Mouse (Mus musculus) stomach, embryonic 14.5 days (tissue): ENCODE measurements around the gene Rcor3. TPM values are rescaled to one million over a fixed set of nuclear protein-coding genes. Genes with fewer than 3 reads are reported as not detected.

Experiments used
- ATAC-seq: fragments of 200-750 bp; cut with Nextera tagmentation; 2 replicates; pipeline ENCODE4 v1.8.0; 2017; ENCODE audit warnings: low read depth, moderate TSS enrichment; ENCODE audit not compliant: insufficient number of reproducible peaks, insufficient read depth, low FRiP score
- H3K27ac ChIP-seq: fragments of 300-500 bp; sonication (generic); 2 replicates; pipeline ENCODE4 v1.5.1; 2014; ENCODE audit warnings: mild to moderate bottlenecking, low read length, moderate library complexity, mixed read lengths
- H3K27me3 ChIP-seq: fragments of 300-500 bp; sonication (generic); 2 replicates; pipeline ENCODE4 v1.6.1; 2014; ENCODE audit warnings: low read length, control low read depth, mixed read lengths; ENCODE audit not compliant: control insufficient read depth, insufficient read depth
- H3K36me3 ChIP-seq: fragments of 300-500 bp; sonication (generic); 2 replicates; pipeline ENCODE4 v1.6.1; 2014; ENCODE audit warnings: mild to moderate bottlenecking, control low read depth, low read length, moderate library complexity, mixed read lengths; ENCODE audit not compliant: control insufficient read depth, insufficient read depth
- H3K4me1 ChIP-seq: fragments of 300-500 bp; sonication (generic); 2 replicates; pipeline ENCODE4 v1.6.1; 2014; ENCODE audit warnings: low read length, control low read depth, mixed read lengths; ENCODE audit not compliant: control insufficient read depth, insufficient read depth
- H3K4me2 ChIP-seq: fragments of 300-500 bp; sonication (generic); replicated peaks from 2 replicates; pipeline ENCODE4 v1.6.1; 2014; ENCODE audit warnings: low read depth, low read length, control low read depth
- H3K4me3 ChIP-seq: fragments of 300-500 bp; sonication (generic); 2 replicates; pipeline ENCODE4 v1.5.1; 2014; ENCODE audit warnings: low read depth, low read length, control low read depth
- H3K9ac ChIP-seq: fragments of 300-500 bp; sonication (generic); replicated peaks from 2 replicates; pipeline ENCODE4 v1.6.1; 2014; ENCODE audit warnings: low read depth, mild to moderate bottlenecking, control low read depth, low read length, moderate library complexity, mixed read lengths
- H3K9me3 ChIP-seq: fragments of 300-500 bp; sonication (generic); 2 replicates; pipeline ENCODE4 v1.6.1; 2016; ENCODE audit warnings: low read depth, low read length, control low read depth; ENCODE audit not compliant: control insufficient read depth
- WGBS: fragments of 180-500 bp; shearing (Covaris S2); extraction: QIAGEN DNeasy Blood & Tissue Kit; methylation state at CpG from one replicate; pipeline ENCODE4 v1.1.7; 2014; 5-methylcytosine and 5-hydroxymethylcytosine counted together
- polyA plus RNA-seq: library from polyadenylated mRNA; unstranded; fragments of >200 nt; fragmentation: Nextera tagmentation; extraction: Ambion mirVana; gene quantifications from 2 replicates; pipeline ENCODE4 v1.2.1, GENCODE M21; 2014

Gene Rcor3
- polyA plus RNA-seq, 1 experiment from 2014 or later, result 36.8 TPM

DNA sequence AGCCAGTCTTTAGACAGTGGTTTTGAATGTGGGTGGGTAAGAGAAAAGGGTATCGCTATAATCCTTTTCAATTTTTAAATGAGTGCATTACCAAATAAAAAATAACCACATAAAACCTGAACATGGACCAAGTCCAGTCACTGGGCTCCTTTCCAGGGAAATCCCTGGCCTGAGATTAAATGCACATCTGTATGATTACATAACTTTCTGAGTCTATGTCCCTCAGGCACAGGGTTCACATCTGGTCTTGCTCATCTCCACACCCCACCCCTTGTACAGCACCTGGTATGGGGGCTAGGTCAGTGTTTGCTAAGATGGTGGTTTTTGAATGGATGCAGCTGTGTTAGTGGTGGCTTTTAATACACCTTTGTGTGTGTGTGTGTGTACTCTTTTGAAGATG, 65.4 kb downstream of the Rcor3 start:
- H3K27me3 ChIP-seq, result no peaks in the 10 kb centered on the region
- peaks cover 18% of the 10 kb centered on the region for H3K4me1 ChIP-seq
- no peak overlapping the region for H3K4me2 ChIP-seq
- H3K27ac ChIP-seq, result no peak overlapping the region
- H3K9me3 ChIP-seq, result no peaks in the 10 kb centered on the region
- H3K9ac ChIP-seq, result no peak overlapping the region
- WGBS, result 77% methylated on average over 1 of the region's 1 CpGs
- no peak for ATAC-seq
- H3K4me3 ChIP-seq, result no peak overlapping the region
- H3K36me3 ChIP-seq, result no peaks in the 10 kb centered on the region; the same call in 1 of the 2 replicates

DNA sequence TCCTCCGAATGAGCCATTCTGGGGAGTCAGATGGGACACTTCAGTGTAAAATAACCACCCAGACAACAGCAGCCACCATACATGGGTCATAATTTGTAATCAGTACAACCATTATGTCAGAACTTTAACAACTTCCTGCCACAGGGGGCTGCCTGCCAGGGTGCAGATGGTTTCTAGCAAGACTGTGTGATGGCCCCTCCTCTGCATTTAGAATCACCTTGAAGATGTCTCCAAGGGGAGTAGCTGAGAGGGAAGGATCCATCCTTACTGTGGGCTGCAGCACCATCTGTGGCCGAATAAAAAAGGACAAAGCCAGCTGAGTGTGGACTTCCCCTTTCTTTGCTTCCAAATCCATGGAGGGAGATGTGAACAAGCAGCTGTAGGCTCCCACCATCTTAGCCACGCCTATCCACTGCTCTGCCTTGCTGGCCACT, 67.2 kb downstream of the Rcor3 start:
- H3K36me3 ChIP-seq, result peaks cover 7% of the 10 kb centered on the region
- no peak overlapping the region for H3K4me3 ChIP-seq
- H3K4me2 ChIP-seq, result peak overlapping the region; percentile 26; the same call in 1 of the 2 replicates
- ATAC-seq, result peak; percentile 11; the same call in 1 of the 2 replicates
- WGBS, result 42% methylated on average over 3 of the region's 3 CpGs
- H3K27ac ChIP-seq, result peak overlapping the region; percentile 52; the same call in 1 of the 2 replicates
- no peaks in the 10 kb centered on the region for H3K9me3 ChIP-seq
- H3K4me1 ChIP-seq, result peaks cover 15% of the 10 kb centered on the region
- H3K9ac ChIP-seq, result no peak overlapping the region
- H3K27me3 ChIP-seq, result no peaks in the 10 kb centered on the region

DNA sequence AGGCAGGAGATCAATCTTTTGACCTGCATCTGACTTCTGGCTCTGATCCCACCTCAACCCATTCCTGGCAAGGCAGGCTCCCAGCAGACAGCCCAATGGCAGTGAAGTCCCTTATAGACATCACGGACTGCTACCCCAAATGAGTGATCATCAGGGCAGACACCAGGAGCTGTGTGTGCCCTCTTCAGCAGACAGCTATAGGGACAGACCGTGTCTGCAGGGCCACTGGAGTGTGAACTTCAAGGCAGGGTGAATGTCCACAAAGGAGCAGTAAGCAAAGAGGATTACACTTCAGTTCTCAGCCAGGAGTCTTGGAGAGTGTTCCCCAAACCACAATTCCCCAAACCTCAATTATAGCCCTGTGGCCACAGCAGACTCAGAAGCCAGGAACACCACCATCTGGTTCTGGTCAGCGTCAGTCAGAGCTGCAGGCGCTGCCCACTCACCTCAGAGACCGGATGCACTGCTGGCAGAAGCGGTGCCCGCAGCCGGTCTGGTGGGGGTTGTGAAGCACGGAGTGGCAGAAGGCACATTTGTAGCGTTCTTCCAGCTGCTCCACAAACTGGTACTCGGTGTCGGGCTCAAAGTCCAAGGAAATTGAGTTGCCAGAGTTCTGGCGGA, 67.8 kb downstream of the Rcor3 start:
- Histone ChIP-seq H3K9me3 (no peaks in the 10 kb centered on the region), H3K27me3 (no peaks in the 10 kb centered on the region), H3K27ac (peak overlapping the region; percentile 52; the same call in 1 of the 2 replicates), H3K4me2 (peak overlapping the region; percentile 26; the same call in 1 of the 2 replicates), H3K4me1 (peaks cover 15% of the 10 kb centered on the region), H3K36me3 (peaks cover 11% of the 10 kb centered on the region), H3K9ac (no peak overlapping the region), H3K4me3 (no peak overlapping the region)
- WGBS, result 40% methylated on average over 13 of the region's 13 CpGs
- ATAC-seq, result 0 out of 2 replicates have a peak, but pooled peaks have one; percentile 8

DNA sequence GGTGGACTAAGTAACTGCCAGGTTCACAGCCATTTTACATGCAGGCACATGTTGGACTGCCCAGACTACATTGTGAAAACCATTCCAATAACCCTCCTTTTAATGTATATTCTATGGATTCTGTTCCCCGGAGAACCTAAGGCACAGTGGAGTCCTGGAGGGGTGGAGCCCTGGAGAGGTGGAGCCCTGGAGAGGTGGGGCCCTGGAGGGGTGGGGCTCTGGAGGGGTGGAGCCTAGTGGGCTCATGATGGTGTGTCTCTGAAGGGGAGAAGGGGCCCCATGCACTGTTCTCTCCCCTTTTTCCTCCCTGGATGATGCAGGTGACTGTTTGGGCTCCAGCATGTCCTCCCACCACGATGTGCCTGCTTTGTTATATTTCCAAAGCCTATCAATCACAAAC, 69.7 kb downstream of the Rcor3 start:
- H3K27me3 ChIP-seq, result no peaks in the 10 kb centered on the region
- H3K4me1 ChIP-seq, result peaks cover 15% of the 10 kb centered on the region
- no peak overlapping the region for H3K4me2 ChIP-seq
- peaks cover 20% of the 10 kb centered on the region for H3K36me3 ChIP-seq
- 38% methylated on average over 2 of the region's 2 CpGs for WGBS
- H3K9me3 ChIP-seq, result peaks cover 5% of the 10 kb centered on the region; the same call in 1 of the 2 replicates
- no peak overlapping the region for H3K27ac ChIP-seq
- H3K9ac ChIP-seq, result no peak overlapping the region
- ATAC-seq, result 0 out of 2 replicates have a peak, but pooled peaks have one; percentile 38
- no peak overlapping the region for H3K4me3 ChIP-seq

DNA sequence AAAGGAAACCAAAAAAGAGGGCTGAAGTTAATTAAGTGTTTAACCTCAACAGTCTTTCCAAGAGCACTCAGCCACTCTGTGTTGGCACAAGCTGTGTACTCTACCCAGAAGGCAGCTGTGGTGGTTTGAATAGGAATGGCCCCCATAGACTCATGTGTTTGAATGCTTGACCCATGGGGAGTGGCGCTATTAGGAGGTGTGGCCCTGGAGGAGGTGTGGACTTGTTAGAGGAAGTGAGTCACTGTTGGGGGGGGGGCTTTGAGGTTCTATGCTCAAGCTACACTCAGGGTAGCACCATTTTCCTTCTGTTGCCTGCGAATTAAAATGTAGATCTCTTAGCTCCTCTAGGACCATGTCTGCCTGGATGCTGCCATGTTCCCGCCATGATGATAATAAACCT, 70.9 kb downstream of the Rcor3 start:
- H3K27ac ChIP-seq, result no peak overlapping the region
- H3K36me3 ChIP-seq, result peaks cover 24% of the 10 kb centered on the region
- no peak overlapping the region for H3K4me3 ChIP-seq
- H3K4me1 ChIP-seq, result peaks cover 15% of the 10 kb centered on the region
- no peak for ATAC-seq
- no peaks in the 10 kb centered on the region for H3K27me3 ChIP-seq
- H3K4me2 ChIP-seq, result no peak overlapping the region
- H3K9me3 ChIP-seq, result peaks cover 5% of the 10 kb centered on the region; the same call in 1 of the 2 replicates
- WGBS, result 94% methylated on average over 3 of the region's 3 CpGs
- no peak overlapping the region for H3K9ac ChIP-seq

DNA sequence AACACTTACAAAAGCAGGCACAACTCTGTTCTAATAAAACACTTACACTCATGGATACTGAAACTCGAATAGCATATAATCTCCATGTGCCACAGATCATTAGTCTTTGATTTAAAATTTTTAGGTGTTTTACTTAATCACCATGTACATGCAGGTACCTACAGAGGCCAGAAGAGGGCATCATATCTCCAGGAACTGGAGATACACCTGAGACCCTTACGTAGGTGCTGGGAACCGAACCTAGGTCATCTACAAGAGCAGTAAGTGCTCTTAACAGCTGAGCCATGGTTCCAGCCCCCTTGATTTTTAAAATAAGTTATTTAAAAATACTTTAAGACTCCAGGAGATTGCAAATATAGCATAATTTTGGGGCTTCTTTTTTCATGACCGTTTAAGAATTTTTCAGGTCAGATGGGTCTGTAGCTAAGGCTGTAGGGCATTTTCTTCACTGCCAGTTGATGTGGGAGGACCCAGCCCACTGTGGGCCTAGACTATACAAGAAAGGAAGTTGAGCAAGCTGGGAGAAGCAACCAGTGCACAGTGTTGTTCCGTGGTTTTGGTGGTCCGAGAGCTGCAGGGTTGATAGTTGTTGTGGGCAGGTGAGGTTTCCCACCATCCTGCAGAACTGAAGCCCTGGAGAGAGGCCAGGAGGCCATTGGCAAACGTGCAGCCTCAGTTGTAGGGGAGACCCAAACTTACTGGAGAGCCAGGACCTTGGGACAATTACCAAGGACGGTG, 74.5 kb downstream of the Rcor3 start:
- no peak overlapping the region for H3K27ac ChIP-seq
- ATAC-seq, result no peak

DNA sequence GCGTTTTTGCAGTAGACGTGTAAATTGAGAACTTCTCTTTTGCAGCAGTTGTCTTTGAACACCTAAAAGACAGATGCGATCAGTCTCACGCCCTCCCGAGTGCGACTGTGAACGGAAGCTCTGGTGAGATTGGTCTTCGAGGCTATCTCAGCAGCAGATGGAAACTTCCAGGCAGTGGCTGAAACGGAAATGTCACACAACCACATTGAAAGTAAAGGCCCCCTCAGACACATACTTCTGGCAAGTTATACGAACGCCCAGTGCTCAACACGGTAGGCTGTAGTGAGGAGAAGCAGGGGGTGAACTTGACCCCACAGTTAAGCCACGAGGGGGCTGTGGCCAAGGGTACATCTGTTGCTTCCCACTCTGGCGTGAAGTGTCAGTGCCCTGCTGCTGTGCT, 75.2 kb downstream of the Rcor3 start:
- ATAC-seq, result no peak
- peaks cover 37% of the 10 kb centered on the region for H3K36me3 ChIP-seq
- H3K9ac ChIP-seq, result no peak overlapping the region
- H3K4me1 ChIP-seq, result no peaks in the 10 kb centered on the region
- H3K4me3 ChIP-seq, result no peak overlapping the region
- no peak overlapping the region for H3K4me2 ChIP-seq
- H3K27ac ChIP-seq, result no peak overlapping the region
- WGBS, result 86% methylated on average over 14 of the region's 14 CpGs
- peaks cover 5% of the 10 kb centered on the region; the same call in 1 of the 2 replicates for H3K9me3 ChIP-seq
- H3K27me3 ChIP-seq, result no peaks in the 10 kb centered on the region

More for the DNA sequence above, 74.5 kb downstream of the Rcor3 start:
- H3K27me3 ChIP-seq, result no peaks in the 10 kb centered on the region
- peaks cover 35% of the 10 kb centered on the region for H3K36me3 ChIP-seq
- H3K9ac ChIP-seq, result no peak overlapping the region
- 94% methylated on average over 8 of the region's 8 CpGs for WGBS
- no peak overlapping the region for H3K4me2 ChIP-seq
- no peaks in the 10 kb centered on the region for H3K4me1 ChIP-seq
- H3K4me3 ChIP-seq, result no peak overlapping the region
- H3K9me3 ChIP-seq, result peaks cover 5% of the 10 kb centered on the region; the same call in 1 of the 2 replicates

DNA sequence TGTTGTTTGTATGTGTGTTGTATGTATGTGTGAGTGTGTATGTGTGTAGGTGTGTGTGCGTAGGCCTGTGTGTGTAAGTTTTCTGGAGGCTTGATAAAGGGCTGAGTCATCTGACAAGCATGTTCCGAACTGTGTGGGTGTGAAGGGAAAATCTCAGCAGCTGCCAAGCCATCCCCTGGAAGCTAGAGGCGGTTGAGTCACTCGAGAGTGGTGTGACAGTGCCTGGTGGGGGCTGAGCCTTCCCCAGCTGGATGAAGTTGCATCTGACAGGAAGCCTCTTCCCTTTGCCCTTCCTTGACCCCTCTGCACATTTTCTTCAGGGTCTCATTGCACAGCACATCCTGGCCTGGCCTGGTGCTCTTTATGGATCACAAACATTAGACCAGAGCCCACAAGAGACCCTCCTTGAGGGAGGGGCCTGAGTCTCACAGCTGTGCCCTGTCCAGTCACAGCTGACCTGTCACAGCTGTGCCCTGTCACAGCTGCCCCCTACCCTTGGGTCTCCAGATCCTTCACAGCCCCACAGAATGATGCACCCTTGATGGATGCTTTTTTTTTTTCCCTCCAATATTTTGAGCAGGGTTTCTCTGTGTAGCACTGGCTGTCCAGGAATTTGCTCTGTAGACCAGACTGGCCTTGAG, 76.1 kb downstream of the Rcor3 start:
- Histone ChIP-seq H3K36me3 (peaks cover 37% of the 10 kb centered on the region), H3K4me1 (no peaks in the 10 kb centered on the region), H3K4me3 (no peak overlapping the region), H3K27me3 (no peaks in the 10 kb centered on the region), H3K4me2 (no peak overlapping the region), H3K27ac (no peak overlapping the region), H3K9me3 (peaks cover 5% of the 10 kb centered on the region; the same call in 1 of the 2 replicates), H3K9ac (no peak overlapping the region)
- 39% methylated on average over 4 of the region's 4 CpGs for WGBS
- ATAC-seq, result peak; percentile 63; the same call in 1 of the 2 replicates
